Mouse (Mus musculus) myocyte (in vitro differentiated cells): Measurements from ENCODE around the gene Fbxw20.

Experiments
- CEBPB ChIP-seq: IDR thresholded peaks from 2 replicates; pipeline ENCODE4 v1.6.1; 2011; ENCODE audit warnings: mild to moderate bottlenecking, moderate library complexity; ENCODE audit not compliant: poor library complexity, insufficient read depth, severe bottlenecking
- MAX ChIP-seq: IDR thresholded peaks from one replicate; pipeline ENCODE4 v1.6.1; 2011; ENCODE audit warnings: low read depth, mild to moderate bottlenecking, control low read depth
- POLR2A ChIP-seq: IDR thresholded peaks from one replicate; pipeline ENCODE4 v1.6.1; 2011; ENCODE audit warnings: low read depth, mild to moderate bottlenecking, control low read depth, moderate library complexity; ENCODE audit not compliant: insufficient read length
- POLR2AphosphoS2 ChIP-seq: IDR thresholded peaks from one replicate; pipeline ENCODE4 v1.6.1; 2011; ENCODE audit warnings: low read depth, control low read depth; ENCODE audit not compliant: insufficient read length
- SRF ChIP-seq: IDR thresholded peaks from one replicate; pipeline ENCODE4 v1.6.1; 2011; ENCODE audit warnings: low read depth; ENCODE audit not compliant: control insufficient read depth, insufficient read length
- TCF12 ChIP-seq: IDR thresholded peaks from one replicate; pipeline ENCODE4 v1.6.1; 2011; ENCODE audit warnings: mild to moderate bottlenecking, control low read depth; ENCODE audit not compliant: poor library complexity, insufficient read depth, severe bottlenecking
- USF1 ChIP-seq: IDR thresholded peaks from one replicate; pipeline ENCODE4 v1.6.1; 2011; ENCODE audit warnings: low read depth, mild to moderate bottlenecking, control low read depth, moderate library complexity

DNA sequence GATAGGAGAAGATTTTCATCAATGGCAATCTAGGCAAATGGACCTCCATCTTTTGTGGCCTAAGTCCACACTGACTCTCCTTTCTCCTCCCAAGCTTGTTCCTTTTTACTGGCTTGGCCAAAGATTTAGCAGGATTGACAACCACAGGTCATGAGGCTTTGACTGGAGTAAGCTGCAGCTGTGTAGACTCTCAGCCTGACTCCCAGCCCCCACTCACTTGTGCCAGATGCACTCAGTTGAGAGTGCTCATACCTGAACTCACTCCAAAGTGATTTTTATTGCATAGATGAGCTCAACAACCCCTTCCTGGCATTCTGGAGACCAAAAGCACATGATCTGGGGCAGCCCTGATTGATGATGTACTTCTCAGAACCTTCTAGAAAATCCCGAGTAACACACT is at the start of gene Fbxw20:
- TF ChIP-seq POLR2A (no peak), POLR2AphosphoS2 (no peak), MAX (no peak), USF1 (no peak), SRF (no peak), CEBPB (no peak), TCF12 (no peak)
